Mouse (Mus musculus) stomach, embryonic 14.5 days (tissue): ENCODE measurements around the gene Pdxk. TPM values are rescaled to one million over a fixed set of nuclear protein-coding genes. Genes with fewer than 3 reads are reported as not detected.
A peak's percentile ranks its signal among the peaks of the same experiment; 100 is the strongest.
"Not testable (repeated sequence)": the region's sequence is repeated elsewhere in the genome, so short reads cannot be mapped to it uniquely, and the experiment has no call there.

Experiments used
- ATAC-seq: fragments of 200-750 bp; cut with Nextera tagmentation; 2 replicates; pipeline ENCODE4 v1.8.0; 2017; ENCODE audit warnings: low read depth, moderate TSS enrichment; ENCODE audit not compliant: insufficient number of reproducible peaks, insufficient read depth, low FRiP score
- H3K27ac ChIP-seq: fragments of 300-500 bp; sonication (generic); 2 replicates; pipeline ENCODE4 v1.5.1; 2014; ENCODE audit warnings: mild to moderate bottlenecking, low read length, moderate library complexity, mixed read lengths
- H3K27me3 ChIP-seq: fragments of 300-500 bp; sonication (generic); 2 replicates; pipeline ENCODE4 v1.6.1; 2014; ENCODE audit warnings: low read length, control low read depth, mixed read lengths; ENCODE audit not compliant: control insufficient read depth, insufficient read depth
- H3K36me3 ChIP-seq: fragments of 300-500 bp; sonication (generic); 2 replicates; pipeline ENCODE4 v1.6.1; 2014; ENCODE audit warnings: mild to moderate bottlenecking, control low read depth, low read length, moderate library complexity, mixed read lengths; ENCODE audit not compliant: control insufficient read depth, insufficient read depth
- H3K4me1 ChIP-seq: fragments of 300-500 bp; sonication (generic); 2 replicates; pipeline ENCODE4 v1.6.1; 2014; ENCODE audit warnings: low read length, control low read depth, mixed read lengths; ENCODE audit not compliant: control insufficient read depth, insufficient read depth
- H3K4me2 ChIP-seq: fragments of 300-500 bp; sonication (generic); replicated peaks from 2 replicates; pipeline ENCODE4 v1.6.1; 2014; ENCODE audit warnings: low read depth, low read length, control low read depth
- H3K4me3 ChIP-seq: fragments of 300-500 bp; sonication (generic); 2 replicates; pipeline ENCODE4 v1.5.1; 2014; ENCODE audit warnings: low read depth, low read length, control low read depth
- H3K9ac ChIP-seq: fragments of 300-500 bp; sonication (generic); replicated peaks from 2 replicates; pipeline ENCODE4 v1.6.1; 2014; ENCODE audit warnings: low read depth, mild to moderate bottlenecking, control low read depth, low read length, moderate library complexity, mixed read lengths
- H3K9me3 ChIP-seq: fragments of 300-500 bp; sonication (generic); 2 replicates; pipeline ENCODE4 v1.6.1; 2016; ENCODE audit warnings: low read depth, low read length, control low read depth; ENCODE audit not compliant: control insufficient read depth
- WGBS: fragments of 180-500 bp; shearing (Covaris S2); extraction: QIAGEN DNeasy Blood & Tissue Kit; methylation state at CpG from one replicate; pipeline ENCODE4 v1.1.7; 2014; 5-methylcytosine and 5-hydroxymethylcytosine counted together
- polyA plus RNA-seq: library from polyadenylated mRNA; unstranded; fragments of >200 nt; fragmentation: Nextera tagmentation; extraction: Ambion mirVana; gene quantifications from 2 replicates; pipeline ENCODE4 v1.2.1, GENCODE M21; 2014

Pdxk gene
- 6.5 and 7.1 TPM in 2 replicates for polyA plus RNA-seq

- ATAC-seq = peak; percentile 95
- WGBS = 0% methylated on average over 34 of the region's 35 CpGs
Observed at GRCm38 (mm10) chr10:78464792-78465207, at the start of gene Pdxk. Pdxk (minus strand) TSS chr10:78464975.

GRCm38 (mm10) chr10:78502986-78503733, 38.4 kb upstream of the Pdxk start:
- ATAC-seq = no peak
- Histone ChIP-seq H3K9ac (no peak overlapping the region), H3K27ac (no peak overlapping the region), H3K4me1 (no peaks in the 10 kb centered on the region), H3K27me3 (no peaks in the 10 kb centered on the region), H3K4me2 (no peak overlapping the region), H3K9me3 (no peaks in the 10 kb centered on the region), H3K4me3 (no peak overlapping the region), H3K36me3 (no peaks in the 10 kb centered on the region)
- 75% methylated on average over 6 of the region's 6 CpGs for WGBS

More at GRCm38 (mm10) chr10:78464792-78465207, at the start of gene Pdxk:
- no peaks in the 10 kb centered on the region for H3K9me3 ChIP-seq
- H3K9ac ChIP-seq = peak within 1 kb of the TSS; percentile 34; the same call in 1 of the 2 replicates
- H3K4me2 ChIP-seq = peak within 1 kb of the TSS; percentile 99
- peak within 1 kb of the TSS; percentile 62 for H3K4me3 ChIP-seq
- no peak within 1 kb of the TSS for H3K27ac ChIP-seq
- no peaks in the 10 kb centered on the region for H3K27me3 ChIP-seq
- 0 out of 2 replicates have a peak, but pooled peaks cover 11% of the 10 kb centered on the region for H3K4me1 ChIP-seq
- no peaks in the 10 kb centered on the region for H3K36me3 ChIP-seq

- Histone ChIP-seq H3K4me3 (peak overlapping the region; percentile 15; the same call in 1 of the 2 replicates), H3K36me3 (no peaks in the 10 kb centered on the region), H3K4me1 (no peaks in the 10 kb centered on the region), H3K27ac (no peak overlapping the region), H3K9ac (0 out of 2 replicates have a peak overlapping the region, but pooled peaks have one; percentile 10), H3K27me3 (no peaks in the 10 kb centered on the region), H3K9me3 (no peaks in the 10 kb centered on the region), H3K4me2 (peak overlapping the region; percentile 53)
- ATAC-seq = peak; percentile 84
- 10% methylated on average over 26 of the region's 26 CpGs for WGBS
Observed at GRCm38 (mm10) chr10:78487431-78488086, 22.8 kb upstream of the Pdxk start.

- Histone ChIP-seq H3K4me3 (no peak overlapping the region), H3K4me1 (no peaks in the 10 kb centered on the region), H3K27me3 (no peaks in the 10 kb centered on the region), H3K9ac (no peak overlapping the region), H3K36me3 (no peaks in the 10 kb centered on the region), H3K27ac (no peak overlapping the region), H3K4me2 (no peak overlapping the region), H3K9me3 (no peaks in the 10 kb centered on the region)
- 0 out of 2 replicates have a peak, but pooled peaks have one; percentile 53 for ATAC-seq
- 58% methylated on average over 5 of the region's 5 CpGs for WGBS
Observed at GRCm38 (mm10) chr10:78486871-78487270, 22.1 kb upstream of the Pdxk start.

GRCm38 (mm10) chr10:78485369-78485768, 20.6 kb upstream of the Pdxk start:
- not testable (repeated sequence) for H3K4me1 ChIP-seq, H3K4me2 ChIP-seq, H3K27ac ChIP-seq, H3K9ac ChIP-seq, H3K27me3 ChIP-seq, ATAC-seq, H3K9me3 ChIP-seq, H3K4me3 ChIP-seq, H3K36me3 ChIP-seq
- WGBS = 48% methylated on average over 2 of the region's 2 CpGs

- H3K9me3 ChIP-seq = no peaks in the 10 kb centered on the region
- WGBS = under 1% methylated on average over 35 of the region's 35 CpGs
- peak; percentile 93 for ATAC-seq
Observed at GRCm38 (mm10) chr10:78481928-78482499, 17.2 kb upstream of the Pdxk start.

GRCm38 (mm10) chr10:78480954-78481927, 16.5 kb upstream of the Pdxk start:
- no peaks in the 10 kb centered on the region for H3K4me1 ChIP-seq
- ATAC-seq = no peak
- H3K9ac ChIP-seq = no peak overlapping the region; the same call in 1 of the 2 replicates
- no peak overlapping the region for H3K27ac ChIP-seq
- WGBS = 37% methylated on average over 21 of the region's 21 CpGs
- no peaks in the 10 kb centered on the region for H3K27me3 ChIP-seq
- no peaks in the 10 kb centered on the region for H3K9me3 ChIP-seq
- no peaks in the 10 kb centered on the region for H3K36me3 ChIP-seq
- H3K4me3 ChIP-seq = peak overlapping the region; percentile 44
- peak overlapping the region; percentile 92 for H3K4me2 ChIP-seq

More at GRCm38 (mm10) chr10:78481928-78482499, 17.2 kb upstream of the Pdxk start:
- Histone ChIP-seq H3K27ac (no peak overlapping the region), H3K4me1 (no peaks in the 10 kb centered on the region), H3K4me2 (peak overlapping the region; percentile 92), H3K9ac (no peak overlapping the region; the same call in 1 of the 2 replicates), H3K4me3 (peak overlapping the region; percentile 44), H3K27me3 (no peaks in the 10 kb centered on the region), H3K36me3 (no peaks in the 10 kb centered on the region)
